Mouse (Mus musculus) forebrain, embryonic 15.5 days (tissue): Measurements from ENCODE around the gene Tlk1. TPM values are rescaled to one million over a fixed set of nuclear protein-coding genes. Genes with fewer than 3 reads are reported as not detected.

Source experiments
- ATAC-seq: fragments of 200-750 bp; cut with Nextera tagmentation; replicated peaks from 2 replicates; pipeline ENCODE4 v1.8.0; 2017; ENCODE audit warnings: mild to moderate bottlenecking, moderate TSS enrichment, moderate library complexity
- H3K27ac ChIP-seq: fragments of 300-500 bp; sonication (generic); replicated peaks from 2 replicates; pipeline ENCODE4 v1.5.1; 2015; ENCODE audit warnings: mild to moderate bottlenecking, inconsistent platforms
- H3K27me3 ChIP-seq: fragments of 300-500 bp; sonication (generic); 2 replicates; pipeline ENCODE4 v1.6.1; 2015; ENCODE audit warnings: inconsistent platforms
- H3K36me3 ChIP-seq: fragments of 300-500 bp; sonication (generic); 2 replicates; pipeline ENCODE4 v1.6.1; 2015; ENCODE audit warnings: mild to moderate bottlenecking, inconsistent platforms
- H3K4me1 ChIP-seq: fragments of 300-500 bp; sonication (generic); 2 replicates; pipeline ENCODE4 v1.6.1; 2015; ENCODE audit warnings: inconsistent platforms
- H3K4me2 ChIP-seq: fragments of 300-500 bp; sonication (generic); replicated peaks from 2 replicates; pipeline ENCODE4 v1.6.1; 2015; ENCODE audit warnings: mild to moderate bottlenecking, inconsistent platforms
- H3K4me3 ChIP-seq: fragments of 300-500 bp; sonication (generic); 2 replicates; pipeline ENCODE4 v1.5.1; 2015; ENCODE audit warnings: mild to moderate bottlenecking, inconsistent platforms
- H3K9ac ChIP-seq: fragments of 300-500 bp; sonication (generic); replicated peaks from 2 replicates; pipeline ENCODE4 v1.6.1; 2015; ENCODE audit warnings: mild to moderate bottlenecking, inconsistent platforms
- H3K9me3 ChIP-seq: fragments of 300-500 bp; sonication (generic); 2 replicates; pipeline ENCODE4 v1.6.1; 2016; ENCODE audit warnings: inconsistent platforms
- WGBS: fragments of 180-500 bp; shearing (Covaris S2); methylation state at CpG from one replicate; pipeline ENCODE4 v1.1.7; 2015; ENCODE audit warnings: mixed read lengths; 5-methylcytosine and 5-hydroxymethylcytosine counted together
- polyA plus RNA-seq: library from polyadenylated mRNA; unstranded; fragments of >200 nt; fragmentation: Nextera tagmentation; extraction: Ambion mirVana; gene quantifications from 2 replicates; pipeline ENCODE4 v1.2.1, GENCODE M21; 2015

Gene Tlk1
- 25.3 and 29.3 TPM in 2 replicates for polyA plus RNA-seq

- Histone ChIP-seq H3K4me1 (peaks cover 22% of the 10 kb centered on the region), H3K27ac (peak within 1 kb of the TSS; percentile 100), H3K36me3 (no peaks in the 10 kb centered on the region), H3K4me3 (peak within 1 kb of the TSS; percentile 83), H3K9ac (peak within 1 kb of the TSS; percentile 95), H3K4me2 (peak within 1 kb of the TSS; percentile 62), H3K27me3 (no peaks in the 10 kb centered on the region), H3K9me3 (no peaks in the 10 kb centered on the region)
- under 1% methylated on average over 66 of the region's 118 CpGs for WGBS
- ATAC-seq = peak; percentile 82
Observed at GRCm38 (mm10) chr2:70825371-70826051, at the start of gene Tlk1. Gene Tlk1 (minus strand): TSS chr2:70825728.

DNA sequence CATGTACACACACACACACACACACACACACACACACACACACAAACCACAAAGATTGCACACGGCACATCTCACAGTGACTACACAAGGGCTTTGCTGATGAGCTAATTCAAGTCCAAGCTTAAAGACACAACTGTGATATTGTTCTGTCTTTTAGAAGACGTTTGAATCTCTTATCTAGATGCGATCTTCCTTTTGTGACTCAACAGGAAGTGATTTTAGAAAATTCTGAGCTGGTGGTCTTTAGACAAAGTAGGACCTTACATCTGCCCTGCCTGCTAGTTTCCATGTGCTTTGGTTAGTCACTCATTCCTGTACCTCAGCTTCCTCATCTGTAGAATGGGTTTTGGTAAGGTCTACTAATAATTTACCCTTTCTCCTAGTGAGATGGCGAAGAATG lies 49.6 kb upstream of the Tlk1 start:
- H3K9ac ChIP-seq = no peak overlapping the region
- H3K36me3 ChIP-seq = no peaks in the 10 kb centered on the region
- H3K27ac ChIP-seq = no peak overlapping the region
- ATAC-seq = no peak
- WGBS = 92% methylated on average over 4 of the region's 4 CpGs
- H3K4me3 ChIP-seq = no peak overlapping the region
- H3K4me1 ChIP-seq = 0 out of 2 replicates have a peak, but pooled peaks cover 2% of the 10 kb centered on the region
- no peaks in the 10 kb centered on the region for H3K27me3 ChIP-seq
- H3K4me2 ChIP-seq = no peak overlapping the region
- no peaks in the 10 kb centered on the region for H3K9me3 ChIP-seq

- Histone ChIP-seq H3K4me2 (no peak overlapping the region), H3K27ac (no peak overlapping the region), H3K9me3 (no peaks in the 10 kb centered on the region), H3K27me3 (no peaks in the 10 kb centered on the region), H3K4me1 (0 out of 2 replicates have a peak, but pooled peaks cover 2% of the 10 kb centered on the region), H3K4me3 (no peak overlapping the region), H3K36me3 (no peaks in the 10 kb centered on the region), H3K9ac (no peak overlapping the region)
- no peak for ATAC-seq
- WGBS = 84% methylated on average over 5 of the region's 5 CpGs
Observed at GRCm38 (mm10) chr2:70873168-70873567, 47.6 kb upstream of the Tlk1 start.

GRCm38 (mm10) chr2:70871466-70872022 lies 46.0 kb upstream of the Tlk1 start:
- Histone ChIP-seq H3K36me3 (no peaks in the 10 kb centered on the region), H3K27ac (no peak overlapping the region), H3K4me3 (no peak overlapping the region), H3K4me1 (0 out of 2 replicates have a peak, but pooled peaks cover 2% of the 10 kb centered on the region), H3K9ac (no peak overlapping the region), H3K27me3 (no peaks in the 10 kb centered on the region), H3K4me2 (no peak overlapping the region), H3K9me3 (no peaks in the 10 kb centered on the region)
- 53% methylated on average over 8 of the region's 8 CpGs for WGBS
- no peak for ATAC-seq

- H3K4me3 ChIP-seq = no peak overlapping the region
- no peaks in the 10 kb centered on the region for H3K9me3 ChIP-seq
- whole genome bisulfite sequencing = 39% methylated on average over 6 of the region's 6 CpGs
- ATAC-seq = no peak
- H3K4me2 ChIP-seq = no peak overlapping the region
- H3K27me3 ChIP-seq = no peaks in the 10 kb centered on the region
- H3K27ac ChIP-seq = no peak overlapping the region
- 0 out of 2 replicates have a peak, but pooled peaks cover 2% of the 10 kb centered on the region for H3K4me1 ChIP-seq
- H3K36me3 ChIP-seq = no peaks in the 10 kb centered on the region
- H3K9ac ChIP-seq = no peak overlapping the region
Observed at GRCm38 (mm10) chr2:70870819-70871218, 45.3 kb upstream of the Tlk1 start.

DNA sequence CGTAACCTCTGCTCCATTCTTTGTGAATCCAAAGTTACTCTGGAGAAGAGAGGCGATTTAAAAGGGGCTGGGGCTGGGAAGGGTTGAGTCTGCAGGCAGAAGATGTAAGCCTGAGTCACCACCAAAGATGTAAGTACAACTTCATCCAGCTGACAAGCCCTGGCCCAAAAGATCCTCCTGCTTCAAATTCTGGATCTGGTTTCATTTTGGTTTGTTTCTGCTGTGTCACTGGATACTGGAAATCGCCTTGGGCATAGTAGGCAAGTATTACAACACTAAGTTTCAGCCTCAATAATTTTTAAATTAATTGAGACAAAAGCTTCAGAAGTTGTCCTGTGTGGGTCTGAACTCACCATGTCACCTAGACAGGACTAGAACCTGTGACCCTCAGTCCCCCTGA lies 43.6 kb upstream of the Tlk1 start:
- no peak for ATAC-seq
- Histone ChIP-seq H3K27me3 (no peaks in the 10 kb centered on the region), H3K4me2 (no peak overlapping the region), H3K9me3 (no peaks in the 10 kb centered on the region), H3K36me3 (no peaks in the 10 kb centered on the region), H3K9ac (no peak overlapping the region), H3K27ac (no peak overlapping the region), H3K4me1 (0 out of 2 replicates have a peak, but pooled peaks cover 2% of the 10 kb centered on the region), H3K4me3 (no peak overlapping the region)
- 85% methylated on average over 3 of the region's 3 CpGs for WGBS

GRCm38 (mm10) chr2:70867231-70867630 lies 41.7 kb upstream of the Tlk1 start:
- 88% methylated on average over 3 of the region's 3 CpGs for WGBS
- no peak overlapping the region for H3K4me3 ChIP-seq
- no peak overlapping the region for H3K9ac ChIP-seq
- H3K4me1 ChIP-seq = 0 out of 2 replicates have a peak, but pooled peaks cover 2% of the 10 kb centered on the region
- no peak for ATAC-seq
- no peak overlapping the region for H3K4me2 ChIP-seq
- H3K27ac ChIP-seq = no peak overlapping the region
- H3K27me3 ChIP-seq = no peaks in the 10 kb centered on the region
- H3K36me3 ChIP-seq = no peaks in the 10 kb centered on the region
- H3K9me3 ChIP-seq = no peaks in the 10 kb centered on the region

GRCm38 (mm10) chr2:70862881-70863280 lies 37.4 kb upstream of the Tlk1 start:
- Histone ChIP-seq H3K36me3 (no peaks in the 10 kb centered on the region), H3K4me1 (no peaks in the 10 kb centered on the region), H3K27ac (no peak overlapping the region), H3K4me3 (no peak overlapping the region), H3K4me2 (no peak overlapping the region), H3K9ac (no peak overlapping the region), H3K9me3 (no peaks in the 10 kb centered on the region), H3K27me3 (no peaks in the 10 kb centered on the region)
- WGBS = 90% methylated on average over 5 of the region's 5 CpGs
- no peak for ATAC-seq

GRCm38 (mm10) chr2:70859740-70860139 lies 34.2 kb upstream of the Tlk1 start:
- H3K4me2 ChIP-seq = no peak overlapping the region
- no peaks in the 10 kb centered on the region for H3K36me3 ChIP-seq
- H3K4me3 ChIP-seq = no peak overlapping the region
- 97% methylated on average over 4 of the region's 4 CpGs for WGBS
- no peak for ATAC-seq
- no peak overlapping the region for H3K9ac ChIP-seq
- H3K27ac ChIP-seq = no peak overlapping the region
- H3K4me1 ChIP-seq = no peaks in the 10 kb centered on the region
- H3K27me3 ChIP-seq = no peaks in the 10 kb centered on the region
- H3K9me3 ChIP-seq = no peaks in the 10 kb centered on the region

- Histone ChIP-seq H3K27ac (no peak overlapping the region), H3K4me1 (peaks cover 4% of the 10 kb centered on the region), H3K9ac (no peak overlapping the region), H3K27me3 (no peaks in the 10 kb centered on the region), H3K36me3 (no peaks in the 10 kb centered on the region), H3K9me3 (no peaks in the 10 kb centered on the region), H3K4me2 (no peak overlapping the region), H3K4me3 (no peak overlapping the region)
- WGBS = 92% methylated on average over 3 of the region's 3 CpGs
- no peak for ATAC-seq
Observed at GRCm38 (mm10) chr2:70856971-70857370, 31.4 kb upstream of the Tlk1 start.

GRCm38 (mm10) chr2:70854231-70854888 lies 28.8 kb upstream of the Tlk1 start:
- Histone ChIP-seq H3K27ac (no peak overlapping the region), H3K27me3 (no peaks in the 10 kb centered on the region), H3K4me1 (peaks cover 4% of the 10 kb centered on the region), H3K4me2 (no peak overlapping the region), H3K4me3 (no peak overlapping the region), H3K9me3 (no peaks in the 10 kb centered on the region), H3K36me3 (no peaks in the 10 kb centered on the region), H3K9ac (no peak overlapping the region)
- WGBS = 94% methylated on average over 8 of the region's 8 CpGs
- no peak for ATAC-seq

GRCm38 (mm10) chr2:70853329-70853728 lies 27.8 kb upstream of the Tlk1 start:
- H3K27me3 ChIP-seq = no peaks in the 10 kb centered on the region
- H3K4me3 ChIP-seq = no peak overlapping the region
- ATAC-seq = no peak
- 71% methylated on average over 7 of the region's 7 CpGs for WGBS
- H3K4me1 ChIP-seq = peaks cover 4% of the 10 kb centered on the region
- H3K4me2 ChIP-seq = no peak overlapping the region
- no peak overlapping the region for H3K9ac ChIP-seq
- no peaks in the 10 kb centered on the region for H3K36me3 ChIP-seq
- no peaks in the 10 kb centered on the region for H3K9me3 ChIP-seq
- peak overlapping the region; percentile 60; the same call in 1 of the 2 replicates for H3K27ac ChIP-seq
